Mouse (Mus musculus) adrenal gland, adult (tissue): ENCODE data around the gene Fah.

Source experiments
- DNase-seq, 2 experiments: peaks; one replicate each; pipeline ENCODE4 v3.0.0; 2022 to 2023; ENCODE audit warnings: low spot score in 1 of 2; ENCODE audit not compliant: inconsistent age in 2 of 2

Gene Fah

DNA sequence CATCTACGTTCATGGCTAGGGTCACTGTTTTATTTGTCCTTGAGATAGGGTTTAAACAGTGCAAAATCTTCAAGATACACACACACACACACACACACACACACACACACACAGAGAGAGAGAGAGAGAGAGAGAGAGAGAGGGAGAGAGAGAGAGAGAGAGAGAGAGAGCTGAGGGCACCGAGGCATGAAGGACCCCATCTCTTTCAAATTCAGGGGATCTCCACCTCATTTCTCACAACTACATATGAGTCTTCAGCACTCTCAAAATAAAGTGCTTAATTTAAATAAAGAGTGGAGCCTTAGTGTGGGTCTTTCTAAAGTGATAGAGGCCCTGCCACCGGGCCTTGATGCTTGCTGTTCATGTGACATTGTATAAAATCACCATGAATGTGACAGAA, 10.5 kb downstream of the Fah start:
- DNase-seq, result no peak

DNA sequence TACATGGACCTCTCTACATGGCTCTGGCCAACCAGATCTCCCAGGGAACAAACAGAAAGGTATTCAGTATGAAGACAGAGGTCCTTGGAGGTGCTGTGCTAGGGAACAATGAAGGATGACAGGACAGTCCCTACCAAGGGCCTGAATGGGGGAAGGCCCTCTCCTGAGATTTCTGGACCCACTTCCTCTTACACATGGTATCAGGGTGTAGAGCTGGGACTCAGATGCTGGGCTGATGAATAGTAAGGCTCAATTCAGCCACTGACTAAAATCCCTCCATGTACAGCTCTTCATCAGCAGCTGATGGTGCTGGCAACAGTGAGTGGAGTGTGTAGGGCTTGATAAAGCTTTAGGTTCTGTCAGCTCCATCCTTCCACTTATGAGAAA, 11.6 kb downstream of the Fah start:
- DNase-seq, result no peak

DNA sequence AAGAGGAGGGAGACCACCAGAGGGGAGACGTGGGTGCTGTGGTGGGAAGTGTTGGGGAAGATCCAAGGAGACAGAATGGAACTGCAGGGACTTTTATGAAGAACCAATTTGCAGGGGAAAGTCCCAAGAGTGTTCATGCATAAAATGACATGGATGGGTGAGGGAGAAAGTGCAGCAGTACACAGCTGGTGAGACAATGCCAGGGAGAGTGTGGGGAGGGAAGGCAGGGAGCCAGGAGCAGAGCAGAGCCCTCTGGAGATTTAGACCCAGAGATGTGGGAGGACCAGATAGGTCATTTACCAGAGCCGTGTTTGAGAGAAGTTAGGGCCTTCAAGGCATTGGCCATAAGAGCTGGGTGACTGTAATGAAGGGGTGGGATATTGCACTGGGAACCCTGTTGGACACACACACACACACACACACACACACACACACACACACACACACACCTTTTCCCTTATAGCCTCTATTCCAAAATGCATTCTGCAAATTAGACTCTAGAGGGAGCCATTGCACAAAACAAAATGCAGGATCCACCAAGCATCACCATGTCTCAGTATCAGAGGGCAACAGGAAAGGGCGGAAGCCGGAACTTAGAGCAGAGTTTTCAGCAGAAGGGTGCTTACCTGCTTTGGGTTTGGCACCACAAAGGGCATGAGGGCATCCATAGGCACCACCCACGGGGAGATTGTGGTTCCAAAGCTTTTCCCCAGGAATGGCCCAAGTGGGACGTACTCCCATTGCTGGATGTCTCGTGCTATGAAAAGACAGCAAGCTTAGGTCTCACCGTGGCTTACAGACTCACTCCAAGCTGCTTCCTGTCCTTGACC, 12.2 kb downstream of the Fah start:
- DNase-seq, result peak in 1 of 2 experiments; percentile 80

DNA sequence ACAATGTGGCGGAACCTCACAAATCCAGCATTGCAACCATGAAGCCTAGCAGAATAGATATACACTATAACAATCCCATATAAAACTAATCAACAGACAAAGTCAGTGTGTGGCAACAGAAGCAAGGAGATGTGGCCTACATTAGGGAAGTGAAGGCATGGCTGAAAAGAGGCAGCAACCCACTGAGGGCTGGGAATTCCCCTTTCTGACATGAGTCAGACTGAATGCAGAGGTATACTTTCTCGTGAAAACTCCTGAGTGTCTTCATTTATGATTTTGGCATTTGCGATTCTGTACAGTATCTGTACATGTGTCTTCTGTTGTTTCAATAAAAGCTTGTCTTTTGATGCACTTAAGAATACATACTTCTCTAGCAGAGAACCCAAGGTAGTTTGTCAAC, 15.2 kb downstream of the Fah start:
- DNase-seq, result no peak

DNA sequence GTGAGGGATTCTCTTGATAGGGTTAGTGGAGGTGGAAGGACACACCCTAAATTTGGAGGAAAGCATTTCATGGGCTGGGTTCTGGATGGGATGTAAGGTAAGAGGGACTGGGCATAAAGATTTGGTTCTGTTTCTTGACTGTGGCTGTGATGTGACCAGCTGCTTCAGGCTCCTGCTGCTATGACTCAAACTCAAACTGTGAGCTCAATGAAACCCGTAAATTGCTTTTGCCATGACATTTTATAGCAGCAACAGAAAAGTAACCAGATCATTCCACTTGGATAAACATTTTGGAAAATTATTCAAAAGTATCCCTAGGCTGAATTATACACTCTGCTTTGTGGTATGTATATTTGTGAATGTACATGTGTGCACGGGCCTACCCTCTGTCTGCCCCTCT, 15.9 kb downstream of the Fah start:
- no peak for DNase-seq

DNA sequence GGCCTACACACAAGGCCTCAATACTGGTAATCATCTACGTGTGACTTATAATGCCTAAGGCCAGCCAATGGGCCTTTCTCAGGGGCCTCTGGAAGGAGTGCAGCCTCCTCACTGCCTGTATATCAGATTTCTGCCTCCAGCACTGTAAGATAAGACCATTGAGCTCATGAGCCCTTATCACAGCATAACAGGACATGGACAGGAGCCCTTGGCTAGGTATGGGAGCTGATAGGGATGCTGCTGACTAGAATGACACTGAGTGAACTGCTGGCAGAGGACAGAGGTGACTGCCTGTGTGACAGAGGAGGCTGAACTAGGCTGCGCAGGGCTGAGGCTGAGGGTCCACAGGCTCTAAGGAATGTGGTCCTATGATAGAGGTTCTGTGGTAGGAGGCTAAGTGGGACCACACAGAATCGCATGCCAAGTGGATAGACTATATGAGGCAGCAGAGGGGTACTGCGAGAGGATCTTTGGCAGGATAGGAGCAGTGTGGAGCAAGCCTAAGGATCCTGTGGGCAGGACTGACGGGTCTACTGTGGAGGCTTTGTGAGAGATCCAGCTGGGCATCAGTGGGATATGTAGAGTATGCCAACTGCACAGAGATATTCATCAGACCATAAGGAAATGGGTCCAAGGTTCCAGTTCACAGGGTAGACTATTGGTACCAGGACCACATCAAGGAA, 19.3 kb downstream of the Fah start:
- DNase-seq, result no peak

DNA sequence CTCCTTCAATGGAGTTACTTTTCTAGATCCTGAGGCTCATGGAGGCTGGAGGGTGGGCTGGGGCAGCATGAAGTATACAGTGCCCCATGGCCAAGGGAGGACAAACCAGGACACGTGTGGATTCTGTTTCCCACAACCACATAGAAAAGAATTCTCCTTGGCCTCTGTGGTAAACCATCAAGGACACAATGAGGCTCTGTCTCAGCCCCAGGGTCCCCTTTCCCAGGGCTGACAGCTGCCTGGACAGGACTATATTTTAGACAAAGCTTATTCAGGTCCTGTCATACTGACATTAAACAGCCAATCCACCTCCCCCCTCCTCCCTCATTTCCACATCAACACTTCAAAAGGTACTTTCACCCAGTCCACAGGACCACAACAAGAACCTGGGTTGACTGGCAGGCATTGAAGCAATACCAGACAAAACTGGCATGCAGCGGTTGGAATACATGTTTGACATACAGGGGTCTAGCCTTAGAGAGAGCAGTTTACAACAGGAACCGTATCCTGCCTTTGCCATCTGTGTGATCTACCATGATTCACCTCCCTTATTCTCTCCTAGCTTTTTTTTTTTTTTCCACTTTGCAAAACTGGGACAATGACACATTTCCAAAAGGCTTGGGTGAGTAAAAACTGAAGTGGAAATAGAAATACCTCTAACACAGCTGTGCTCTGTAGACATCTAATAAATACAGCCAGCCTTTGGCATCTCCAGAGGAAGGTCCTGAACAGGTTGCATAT, 20.0 kb downstream of the Fah start:
- peak in 1 of 2 experiments; percentile 49 for DNase-seq

DNA sequence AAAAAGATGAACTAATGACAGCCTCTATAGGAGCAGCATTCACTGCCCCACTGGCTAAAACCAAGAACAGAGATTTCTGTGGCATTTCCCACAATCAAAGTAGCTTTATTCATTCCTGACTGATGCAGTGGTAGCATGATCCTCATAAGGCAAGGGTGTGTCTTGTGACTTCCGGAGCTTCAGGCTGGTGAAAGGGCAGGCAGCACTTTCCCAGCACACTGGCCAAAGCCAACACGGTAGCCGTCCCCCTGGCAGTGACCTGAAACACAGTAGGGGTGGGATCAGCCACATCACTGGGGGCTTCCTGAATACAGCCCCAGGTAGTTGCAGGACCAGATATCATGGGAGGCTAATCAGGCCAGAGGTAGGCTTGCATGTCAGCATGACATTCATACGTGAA, 21.4 kb downstream of the Fah start:
- DNase-seq, result no peak

DNA sequence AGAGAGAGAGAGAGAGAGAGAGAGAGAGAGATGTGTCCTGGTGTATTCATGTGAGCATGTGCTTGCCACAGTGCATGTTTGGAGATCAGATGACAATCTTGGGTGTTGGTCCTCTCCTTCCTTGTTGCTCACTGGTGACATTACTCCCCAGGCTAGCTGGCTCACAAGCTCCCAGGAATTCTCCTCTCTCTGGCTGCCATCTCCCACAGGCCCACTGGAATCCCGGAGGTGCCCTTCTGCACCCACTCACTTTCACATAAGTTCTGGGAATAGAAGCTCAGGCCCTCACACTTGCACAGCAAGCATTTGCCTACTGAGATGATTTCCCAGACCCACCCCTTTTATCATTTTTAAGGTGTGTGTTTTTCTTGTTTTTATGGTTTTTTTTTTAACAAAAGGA, 26.8 kb downstream of the Fah start:
- no peak for DNase-seq

DNA sequence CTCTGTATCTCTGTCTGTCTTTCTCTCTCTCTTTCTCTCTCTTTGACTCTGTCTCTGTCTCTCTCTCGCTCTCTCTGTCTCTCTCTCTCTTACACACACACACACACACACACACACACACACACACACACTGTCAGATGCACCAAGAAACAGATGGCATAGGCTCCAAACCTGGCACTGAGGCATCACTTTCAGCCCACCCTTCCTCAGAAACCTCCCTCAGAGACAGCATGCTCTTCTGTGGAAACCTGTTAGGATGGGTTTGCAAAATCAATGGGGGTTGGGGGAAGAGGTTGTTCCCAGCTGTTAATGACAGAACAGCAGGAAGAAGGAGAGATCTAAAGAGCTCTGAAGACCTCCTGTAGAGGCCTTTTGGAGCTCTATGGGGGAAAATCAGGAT, 27.7 kb downstream of the Fah start:
- no peak for DNase-seq

DNA sequence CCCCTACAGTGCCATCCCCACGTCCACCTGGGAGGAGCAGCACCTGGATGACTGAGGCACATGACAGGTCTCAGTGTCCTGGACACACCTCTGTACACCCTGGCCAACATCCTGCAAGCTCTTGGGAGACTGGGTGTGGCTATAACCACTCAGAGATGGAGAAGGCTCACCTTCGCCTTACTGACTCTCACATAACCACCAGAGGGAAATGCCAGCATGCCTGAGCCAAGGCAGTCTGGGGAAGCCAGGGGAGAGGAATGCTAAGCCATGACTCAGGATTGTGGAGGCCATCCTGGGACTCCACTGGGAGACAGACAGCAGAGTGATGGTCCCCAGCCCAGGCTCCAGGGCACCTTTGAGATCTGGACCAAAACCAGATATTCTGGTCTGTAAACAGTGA, 29.5 kb downstream of the Fah start:
- DNase-seq, result no peak

DNA sequence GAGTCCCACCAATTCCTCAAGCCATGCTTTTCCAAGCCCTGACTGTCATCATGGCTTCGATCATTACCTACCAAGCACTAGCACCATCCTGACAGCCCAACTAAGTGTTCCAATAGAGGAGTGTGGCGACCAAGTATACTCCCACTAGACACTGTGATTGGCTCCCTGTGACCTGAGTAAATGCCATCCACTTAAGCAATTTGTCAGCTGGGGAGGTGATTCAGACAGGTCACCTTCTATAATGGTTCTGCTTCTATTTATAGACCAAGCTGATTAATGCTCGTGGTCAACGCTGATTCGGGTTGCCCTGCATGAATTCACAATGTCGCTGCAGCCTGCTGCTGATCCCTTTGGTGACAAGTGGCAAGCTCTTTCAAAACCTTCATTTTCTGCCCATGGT, 40.3 kb downstream of the Fah start:
- no peak for DNase-seq

DNA sequence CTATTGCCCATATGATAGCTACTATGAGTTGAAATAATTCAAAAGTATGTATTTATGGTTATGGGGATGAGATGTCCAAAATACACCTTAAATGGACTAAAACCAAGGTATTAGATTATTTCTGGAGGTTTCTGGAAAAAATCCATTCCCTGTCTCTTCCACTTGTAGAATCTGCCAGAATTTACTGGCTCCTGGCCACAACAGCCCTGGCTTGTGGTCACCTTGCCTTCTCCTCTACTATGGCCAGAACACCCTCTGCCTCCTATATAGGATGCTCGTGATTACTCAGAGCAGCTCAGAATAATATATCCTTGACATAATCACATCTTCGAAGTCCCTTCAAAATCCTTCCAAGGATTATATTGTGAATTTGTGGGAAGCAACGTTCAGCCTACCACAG, 42.3 kb downstream of the Fah start:
- no peak for DNase-seq

DNA sequence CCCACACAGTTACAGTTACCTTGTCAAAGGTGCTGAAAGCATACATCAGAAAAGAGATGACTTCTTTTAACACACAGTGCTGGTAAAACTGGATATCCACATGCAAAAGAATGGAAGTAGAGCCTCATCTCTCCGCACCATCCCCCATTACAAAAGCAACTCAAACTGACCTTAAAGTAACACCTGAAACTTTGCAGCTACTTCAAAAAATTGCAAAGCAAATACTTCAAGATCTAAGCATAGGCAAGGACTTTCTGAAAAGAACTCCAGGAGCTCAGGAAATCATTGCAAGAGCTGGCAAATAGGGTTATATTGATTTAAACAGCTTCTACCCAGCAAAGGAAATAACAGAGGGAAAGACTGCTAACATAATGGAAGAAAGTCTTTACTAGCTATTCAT, 46.0 kb downstream of the Fah start:
- no peak for DNase-seq

DNA sequence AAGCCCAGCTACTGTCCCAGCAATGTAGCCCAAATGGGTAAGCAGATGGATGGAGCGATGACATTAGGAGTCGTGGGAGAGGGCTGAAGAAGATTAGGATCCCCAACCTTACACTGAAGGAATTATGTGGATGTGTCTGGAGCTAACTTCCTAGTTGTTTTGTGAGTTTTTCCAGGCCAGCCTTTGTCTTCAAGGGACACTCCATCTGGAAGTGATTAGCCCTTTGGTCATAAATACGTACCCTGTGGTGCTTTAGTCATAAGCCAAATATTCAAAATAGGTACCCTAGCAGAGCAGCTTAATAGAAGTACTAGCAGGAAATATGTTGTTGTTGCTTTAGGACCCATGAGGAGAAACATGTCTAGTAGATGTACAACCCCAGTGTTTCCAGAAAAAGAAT, 49.2 kb downstream of the Fah start:
- no peak for DNase-seq

DNA sequence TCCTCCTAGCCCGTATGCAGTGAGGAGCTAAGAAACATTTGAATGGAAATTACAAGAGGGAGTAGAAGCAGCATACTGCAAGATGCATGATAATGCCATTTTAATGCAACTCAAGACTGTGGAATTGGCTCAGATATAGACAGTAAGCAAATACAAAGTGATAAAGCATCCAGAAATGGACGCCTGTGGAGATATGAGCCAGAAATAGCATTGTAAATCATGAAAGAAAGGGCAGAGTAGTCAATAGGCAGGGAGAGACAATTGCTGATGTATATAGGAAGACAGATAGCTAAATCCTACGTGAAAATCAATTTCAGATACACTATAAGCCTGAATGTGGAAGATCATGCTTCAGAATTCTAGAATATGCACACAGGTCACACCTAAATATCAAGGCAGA, 51.2 kb downstream of the Fah start:
- DNase-seq, result no peak

DNA sequence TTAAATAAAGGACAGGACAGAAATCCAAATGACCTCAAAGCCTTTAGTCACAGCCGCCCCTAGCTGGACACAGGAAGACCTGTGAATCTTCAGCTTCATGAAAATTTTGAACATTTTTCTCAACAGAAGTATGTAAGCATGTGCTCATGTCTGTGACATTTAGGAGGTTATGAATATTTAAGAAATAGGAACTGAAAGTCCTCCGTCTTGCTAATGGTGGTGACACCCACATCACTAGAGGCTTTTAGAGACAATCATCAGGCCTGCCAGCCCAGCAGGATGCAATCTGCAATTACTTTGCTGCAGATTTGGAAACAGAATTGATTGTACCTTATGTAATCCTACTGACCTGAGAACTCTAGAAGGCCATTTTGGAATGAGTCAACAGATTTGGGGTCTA, 55.0 kb downstream of the Fah start:
- no peak for DNase-seq

DNA sequence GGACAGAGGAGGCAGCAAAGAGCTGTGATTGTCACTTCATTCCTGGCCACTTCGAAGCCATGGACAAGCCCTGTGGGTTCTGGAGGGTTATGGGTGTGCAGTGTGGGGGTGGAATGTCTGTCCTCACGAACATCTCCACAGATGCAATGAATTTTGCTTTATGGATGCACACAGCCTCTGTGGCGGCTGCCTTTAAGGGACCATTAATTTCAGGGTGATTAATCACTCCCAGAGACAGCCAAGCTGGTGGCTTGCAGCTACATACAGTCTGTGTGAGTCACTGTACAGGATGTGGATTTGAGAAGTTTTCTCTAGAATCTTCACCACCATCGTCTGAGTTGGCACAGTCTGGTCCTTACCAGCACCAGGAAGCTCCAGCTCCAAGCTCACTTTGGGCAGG, 59.9 kb downstream of the Fah start:
- no peak for DNase-seq

DNA sequence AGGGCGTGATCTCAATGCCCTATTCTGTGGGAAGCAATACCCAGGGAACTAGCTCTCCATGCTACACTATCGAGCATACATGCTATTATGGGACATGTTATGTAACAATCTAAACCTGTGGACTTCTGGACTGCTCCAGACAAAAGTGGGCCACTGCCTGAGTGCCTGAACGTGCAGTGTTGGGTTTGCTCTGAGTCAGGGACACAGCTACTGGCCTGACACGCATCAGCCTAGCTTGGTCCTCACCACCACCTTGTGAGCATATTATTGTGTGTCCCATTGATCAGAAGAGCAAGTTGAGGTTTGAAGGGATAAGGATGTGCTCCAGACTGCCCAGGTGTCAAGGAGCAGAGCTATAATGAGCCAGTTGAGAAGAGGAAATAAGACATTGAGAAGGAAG, 61.6 kb downstream of the Fah start:
- no peak for DNase-seq
